Mouse (Mus musculus) MN1 (cell line): ENCODE measurements around the gene Myrfl.

Experiments used
- DNase-seq: peaks from one replicate; pipeline ENCODE4 v3.0.0-alpha.2; 2016; ENCODE audit warnings: low spot score

The Myrfl gene

GRCm38 (mm10) chr10:116759816-116760215 is 136.9 kb downstream of the Myrfl start:
- no peak for DNase-seq

- DNase-seq, result no peak
These were observed 140.7 kb downstream of the Myrfl start for GRCm38 (mm10) chr10:116755881-116756581.

- no peak for DNase-seq
These were observed 141.8 kb downstream of the Myrfl start for GRCm38 (mm10) chr10:116754940-116755339.

- DNase-seq, result no peak
These were observed 145.8 kb downstream of the Myrfl start for GRCm38 (mm10) chr10:116750895-116751294.

GRCm38 (mm10) chr10:116750062-116750461 is 146.7 kb downstream of the Myrfl start:
- no peak for DNase-seq

GRCm38 (mm10) chr10:116748681-116749080 is 148.0 kb downstream of the Myrfl start:
- no peak for DNase-seq

GRCm38 (mm10) chr10:116746281-116747011 is 150.3 kb downstream of the Myrfl start:
- no peak for DNase-seq

- no peak for DNase-seq
These were observed 154.0 kb downstream of the Myrfl start for GRCm38 (mm10) chr10:116742696-116743095.

- DNase-seq, result no peak
These were observed 154.5 kb downstream of the Myrfl start for GRCm38 (mm10) chr10:116742189-116742588.

- DNase-seq, result no peak
These were observed 155.4 kb downstream of the Myrfl start for GRCm38 (mm10) chr10:116741343-116741742.

GRCm38 (mm10) chr10:116740073-116740472 is 156.6 kb downstream of the Myrfl start:
- no peak for DNase-seq

- DNase-seq, result no peak
These were observed 158.2 kb downstream of the Myrfl start for GRCm38 (mm10) chr10:116738533-116738932.

GRCm38 (mm10) chr10:116735607-116736006 is 161.1 kb downstream of the Myrfl start:
- DNase-seq, result peak; percentile 40

GRCm38 (mm10) chr10:116733651-116734050 is 163.1 kb downstream of the Myrfl start:
- DNase-seq, result no peak

GRCm38 (mm10) chr10:116730033-116730652 is 166.6 kb downstream of the Myrfl start:
- DNase-seq, result no peak

GRCm38 (mm10) chr10:116728860-116729259 is 167.9 kb downstream of the Myrfl start:
- no peak for DNase-seq

GRCm38 (mm10) chr10:116727702-116728298 is 168.9 kb downstream of the Myrfl start:
- no peak for DNase-seq
